Mouse (Mus musculus): Measurements from ENCODE around the gene Stam2.

- no peak for TF ChIP-seq CTCF (IDR thresholded peaks at IDR 0.05; ENCODE audit: low read depth, low read length)
- TF ChIP-seq TAL1 (conservative IDR thresholded peaks at IDR 0.05; ENCODE audit: low read depth, low read length) = no peak
- TF ChIP-seq POLR2AphosphoS5 (IDR thresholded peaks at IDR 0.05; ENCODE audit: insufficient replicate concordance, low read depth, low read length) = no peak
These were observed 85.4 kb downstream of the Stam2 start for GRCm38 (mm10) chr2:52656722-52657121.
